Mouse (Mus musculus): ENCODE measurements around the gene Olfr282.

- TF ChIP-seq POLR2A (IDR thresholded peaks at IDR 0.05; ENCODE audit: insufficient read depth, low read depth, low read length) (no peak), CTCF (IDR thresholded peaks at IDR 0.05; ENCODE audit: insufficient read depth, low read depth, low read length) (no peak)
Measured at GRCm38 (mm10) chr15:98397136-98397535, 33.9 kb upstream of the Olfr282 start.
